Mouse (Mus musculus) E14TG2a.4 (cell line): ENCODE results near the gene Eif4a1.

Experiments used
- CTCF ChIP-seq: conservative IDR thresholded peaks from 2 replicates; pipeline ENCODE4 v1.5.1; 2014; ENCODE audit warnings: low read length
- POU5F1 ChIP-seq: IDR thresholded peaks from 2 replicates; pipeline ENCODE4 v1.6.1; 2014; ENCODE audit warnings: low read length, borderline replicate concordance

DNA sequence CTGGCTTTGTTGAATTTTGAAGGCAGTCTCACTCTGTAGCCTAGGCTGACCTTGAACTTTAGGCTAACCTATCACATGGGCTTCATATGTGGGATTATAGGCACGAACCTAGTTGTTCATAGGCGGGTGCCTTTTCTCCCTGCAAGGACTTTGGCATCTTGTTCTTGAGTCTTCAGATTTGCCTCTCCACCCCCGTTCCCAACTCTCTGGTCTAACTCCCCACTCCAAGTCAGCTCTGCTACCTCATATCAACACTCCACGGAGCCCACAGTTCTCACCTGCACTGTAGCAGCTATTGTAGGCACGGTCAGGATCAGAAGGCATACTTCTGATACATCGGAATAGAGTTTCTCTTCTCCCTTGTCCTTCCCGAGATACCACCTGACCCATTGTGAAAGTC lies 11.4 kb upstream of the Eif4a1 start:
- TF ChIP-seq CTCF, result no peak
- no peak for TF ChIP-seq POU5F1
